Mouse (Mus musculus) mouse trophoblast stem cell (cell line): Measurements from ENCODE around the gene Gm15294.

Source experiments
- in situ Hi-C, 2 experiments: fragments of 300-500 bp; cut with MseI, MboI; formaldehyde crosslinking; loops; 2 replicates in 1 of 2; 3 replicates in 1 of 2; pipeline ENCODE4 v1.15.1; 2025

Gm15294 gene

DNA sequence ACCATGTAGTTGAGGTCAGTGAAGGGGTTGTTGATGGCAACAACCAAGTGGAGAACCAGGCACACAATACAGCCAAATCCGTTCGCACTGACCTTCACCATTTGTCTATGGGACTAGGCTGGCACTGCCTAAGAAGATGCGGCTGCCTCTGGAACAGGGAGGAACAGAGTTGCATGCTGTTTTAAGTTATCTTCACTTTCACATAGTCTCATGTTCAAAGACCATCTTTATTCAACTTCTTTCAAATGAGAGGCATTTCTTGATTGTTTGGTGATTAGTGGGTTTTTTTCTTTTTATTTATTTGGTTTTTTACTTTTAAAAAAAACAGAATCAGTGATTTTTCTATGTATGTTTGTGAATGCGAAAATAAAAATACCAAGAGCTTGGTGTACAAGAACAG lies at the start of gene Gm15294:
TSS of gene Gm15294 (minus strand) at position 101 of the 400 bp plus-strand sequence.
- in situ Hi-C loops = no loop called here

DNA sequence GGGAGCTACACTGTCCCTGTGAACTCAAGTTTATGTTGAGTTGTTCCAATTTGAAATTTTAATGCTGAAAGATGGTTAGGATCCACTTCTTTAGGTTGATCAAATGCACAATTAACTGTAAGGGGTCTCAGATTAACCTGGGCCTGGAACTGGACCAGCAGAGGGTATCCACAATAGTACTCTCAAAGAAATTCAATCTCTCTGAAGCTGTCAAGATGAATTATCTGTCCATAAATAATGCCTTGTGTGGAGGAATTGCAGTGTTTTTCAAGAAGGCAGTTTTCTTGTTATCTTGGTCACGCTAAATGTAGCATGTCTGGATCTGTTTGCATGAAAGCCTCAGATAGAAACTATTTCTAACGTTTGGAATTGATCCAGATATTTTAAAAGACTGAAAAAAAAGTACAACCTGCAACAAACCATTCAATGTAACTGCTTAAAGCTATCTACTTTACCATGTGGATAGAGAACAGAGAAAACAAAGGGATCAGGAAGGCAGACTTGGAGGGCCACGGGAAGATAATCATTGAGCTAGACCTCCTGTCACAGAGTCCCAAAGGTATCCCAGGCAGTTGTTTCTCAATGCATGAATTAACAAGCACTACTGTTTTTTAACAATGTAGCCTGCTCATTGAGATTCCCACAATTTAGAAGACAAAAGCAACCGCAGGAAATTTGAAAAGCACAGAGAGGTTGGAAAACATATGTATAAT lies 9.5 kb upstream of the Gm15294 start:
- in situ Hi-C loops = no loop called here

GRCm38 (mm10) chrX:141874024-141874423 lies 1.0 kb downstream of the Gm15294 start:
- in situ Hi-C loops = no loop called here

- in situ Hi-C loops = no loop called here
Measured at GRCm38 (mm10) chrX:141873597-141873996, 1.4 kb downstream of the Gm15294 start.

DNA sequence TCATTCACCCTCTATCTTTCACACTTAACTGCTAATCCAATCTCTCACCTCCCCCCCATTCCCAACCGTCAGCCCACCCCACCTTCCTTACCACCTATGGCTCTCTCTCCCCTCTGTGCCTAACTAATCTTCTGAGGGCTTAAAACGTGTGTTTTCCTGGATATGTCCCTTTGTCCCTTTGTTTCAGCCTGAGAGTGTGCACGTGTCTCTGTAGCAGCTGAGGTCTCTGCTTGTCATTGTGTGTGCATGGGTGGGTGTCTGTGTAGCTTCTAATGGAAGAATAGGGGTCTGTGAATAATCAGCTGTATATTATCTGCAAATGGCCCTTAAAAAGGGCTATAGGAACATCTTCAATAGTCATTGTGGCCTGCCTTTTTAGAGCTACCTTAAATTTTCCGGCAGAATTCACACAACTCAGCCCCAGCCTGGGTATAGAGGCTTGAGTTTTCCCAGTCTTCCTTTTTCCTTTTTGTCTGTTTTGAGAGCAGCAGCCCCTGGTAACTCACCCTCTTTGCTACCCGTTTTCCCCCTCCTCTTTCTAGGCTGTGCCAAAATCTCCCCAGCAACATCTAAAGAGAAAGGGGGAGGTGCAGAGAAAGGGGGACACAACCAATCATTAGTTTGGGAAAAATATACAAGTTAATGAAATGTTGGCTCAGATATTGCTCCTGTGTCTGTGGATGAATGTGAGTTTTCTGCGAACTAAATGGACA lies 19.2 kb downstream of the Gm15294 start:
- in situ Hi-C loops = no loop called here
